Mouse (Mus musculus): ENCODE measurements around the gene Efcab12. TPM values are rescaled to one million over a fixed set of nuclear protein-coding genes. Genes with fewer than 3 reads are reported as not detected.

Efcab12 gene
- total RNA-seq, 2 experiments from 2014 or later, result 0.20 to 0.42 TPM

Other genes with a start within 250 kb of the Efcab12 start
- not detected in 2 replicates for gene Mkrn2os, start 245.8 kb downstream of the Efcab12 start, total RNA-seq (2015)
- gene Mkrn2os, start 245.8 kb downstream of the Efcab12 start, total RNA-seq (2017), result not detected in 2 replicates
- gene Mkrn2, start 236.5 kb downstream of the Efcab12 start, total RNA-seq (2015), result 10.6 and 12.2 TPM in 2 replicates
- 13.5 and 27.0 TPM in 2 replicates for gene Mkrn2, start 236.5 kb downstream of the Efcab12 start, total RNA-seq (2017)
- gene Raf1, start 161.8 kb downstream of the Efcab12 start, total RNA-seq (2015), result 95.4 and 118 TPM in 2 replicates
- 66.7 and 79.8 TPM in 2 replicates for gene Raf1, start 161.8 kb downstream of the Efcab12 start, total RNA-seq (2017)
- gene Tmem40, start 76.0 kb downstream of the Efcab12 start, total RNA-seq (2015), result 12.2 and 12.7 TPM in 2 replicates
- gene Tmem40, start 76.0 kb downstream of the Efcab12 start, total RNA-seq (2017), result 19.0 and 21.5 TPM in 2 replicates
- gene Cand2, start 63.9 kb downstream of the Efcab12 start, total RNA-seq (2015), result 2.5 and 2.8 TPM in 2 replicates
- gene Cand2, start 63.9 kb downstream of the Efcab12 start, total RNA-seq (2017), result 1.5 and 1.7 TPM in 2 replicates
- 4,905 and 5,125 TPM in 2 replicates for gene Rpl32, start 29.7 kb downstream of the Efcab12 start, total RNA-seq (2015)
- gene Rpl32, start 29.7 kb downstream of the Efcab12 start, total RNA-seq (2017), result 5,456 and 6,333 TPM in 2 replicates
- gene Mbd4, start 15.0 kb upstream of the Efcab12 start, total RNA-seq (2015), result 10.4 and 12.3 TPM in 2 replicates
- gene Mbd4, start 15.0 kb upstream of the Efcab12 start, total RNA-seq (2017), result 19.7 and 25.9 TPM in 2 replicates
- 1.7 and 1.8 TPM in 2 replicates for gene Ift122, start 15.1 kb upstream of the Efcab12 start, total RNA-seq (2015)
- gene Ift122, start 15.1 kb upstream of the Efcab12 start, total RNA-seq (2017), result 3.2 and 3.9 TPM in 2 replicates
- 0.15 TPM in 1 of 2 replicates, not detected in the other for gene Rho, start 93.3 kb upstream of the Efcab12 start, total RNA-seq (2015)
- 0.34 TPM in 1 of 2 replicates, not detected in the other for gene Rho, start 93.3 kb upstream of the Efcab12 start, total RNA-seq (2017)
- not detected in 2 replicates for gene H1foo, start 106.5 kb upstream of the Efcab12 start, total RNA-seq (2015)
- gene H1foo, start 106.5 kb upstream of the Efcab12 start, total RNA-seq (2017), result not detected in 2 replicates
- 51.5 and 70.9 TPM in 2 replicates for gene Plxnd1, start 156.6 kb upstream of the Efcab12 start, total RNA-seq (2015)
- gene Plxnd1, start 156.6 kb upstream of the Efcab12 start, total RNA-seq (2017), result 33.9 and 43.9 TPM in 2 replicates